Mouse (Mus musculus): ENCODE results near the gene Ift20.
"Not testable (repeated sequence)": the region's sequence is repeated elsewhere in the genome, so short reads cannot be mapped to it uniquely, and the experiment has no call there.

The Ift20 gene

DNA sequence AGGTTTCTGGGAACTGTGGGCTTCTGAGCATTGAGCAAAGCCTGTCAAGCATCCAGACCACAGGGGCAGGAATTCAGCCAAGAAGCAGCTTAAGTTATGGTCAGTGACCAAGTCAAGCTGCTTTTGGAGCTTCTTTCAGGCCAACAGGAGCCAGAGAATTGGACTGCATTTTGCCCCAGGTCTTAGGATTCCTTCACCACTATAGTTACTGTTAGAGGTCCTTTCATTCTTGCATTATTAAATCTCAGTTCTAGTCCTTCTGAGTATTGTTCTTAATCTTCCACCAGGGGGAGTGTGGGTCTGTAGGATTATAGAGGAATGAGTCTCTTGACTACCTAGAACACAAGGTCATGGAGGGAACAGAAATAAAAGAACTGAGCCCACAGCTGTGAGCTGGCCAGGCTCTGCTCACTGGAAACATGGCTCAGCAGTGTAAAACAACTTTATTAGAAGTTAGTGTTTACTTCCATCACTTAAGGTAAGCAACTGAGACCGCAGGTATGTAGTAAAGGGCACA lies 13.6 kb upstream of the Ift20 start:
- DNase-seq (ENCODE audit: extremely low spot score, low spot score) = no peak

DNA sequence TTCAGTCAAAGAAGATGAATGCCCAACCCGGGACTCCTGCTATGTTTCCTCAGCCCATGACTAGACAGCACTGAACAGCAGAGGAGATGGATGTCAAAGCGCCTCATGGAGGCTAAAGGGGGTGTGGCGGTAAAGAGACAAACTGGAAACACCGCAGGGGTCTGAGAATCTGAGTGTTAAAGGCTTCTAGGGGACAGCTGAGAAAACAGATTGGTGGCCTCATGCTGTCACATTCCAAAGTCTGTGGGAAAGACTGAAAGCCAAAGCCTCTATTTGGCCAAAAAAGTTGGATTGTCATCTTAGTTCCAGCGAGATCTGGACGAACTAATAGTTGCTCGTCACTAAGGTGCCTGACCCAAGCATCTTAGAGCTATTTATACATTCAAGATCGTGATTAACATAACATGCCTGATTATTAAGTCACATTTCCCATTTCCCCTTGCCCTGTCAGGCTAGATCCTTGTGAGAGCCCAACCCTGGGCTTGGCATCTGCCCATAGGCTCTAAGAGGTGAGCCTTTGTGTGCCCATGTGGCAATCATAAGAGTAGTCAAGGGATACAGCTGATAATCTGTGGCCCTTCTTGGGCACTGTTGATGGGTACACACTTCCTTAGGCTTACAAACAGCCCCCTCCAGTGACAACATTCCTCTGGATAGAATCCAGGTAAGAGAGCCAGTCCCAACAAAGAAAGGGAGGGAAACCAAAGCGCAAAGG lies 12.8 kb upstream of the Ift20 start:
- no peak for DNase-seq (ENCODE audit: extremely low spot score, low spot score)

DNA sequence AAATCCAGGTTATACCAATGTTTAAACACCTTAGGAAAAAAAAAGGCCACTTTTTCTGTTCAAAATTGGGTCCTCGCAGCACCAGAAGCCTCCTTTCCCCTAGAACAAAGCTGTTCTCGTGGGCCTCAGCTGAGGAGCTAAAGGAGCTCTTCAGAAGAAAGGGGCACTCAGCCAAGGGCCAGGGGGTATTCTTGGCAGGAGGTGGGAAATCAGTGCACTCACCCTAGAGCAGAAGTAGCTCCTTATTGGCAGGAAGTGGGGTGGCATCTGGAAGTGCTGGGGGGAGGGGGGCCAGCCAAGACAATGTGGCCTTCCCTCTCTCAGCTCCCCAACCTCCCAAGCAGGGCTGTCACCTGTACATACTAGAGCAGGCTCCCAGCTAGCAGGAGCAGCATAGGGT lies 11.3 kb upstream of the Ift20 start:
- no peak for DNase-seq (ENCODE audit: extremely low spot score, low spot score)

DNA sequence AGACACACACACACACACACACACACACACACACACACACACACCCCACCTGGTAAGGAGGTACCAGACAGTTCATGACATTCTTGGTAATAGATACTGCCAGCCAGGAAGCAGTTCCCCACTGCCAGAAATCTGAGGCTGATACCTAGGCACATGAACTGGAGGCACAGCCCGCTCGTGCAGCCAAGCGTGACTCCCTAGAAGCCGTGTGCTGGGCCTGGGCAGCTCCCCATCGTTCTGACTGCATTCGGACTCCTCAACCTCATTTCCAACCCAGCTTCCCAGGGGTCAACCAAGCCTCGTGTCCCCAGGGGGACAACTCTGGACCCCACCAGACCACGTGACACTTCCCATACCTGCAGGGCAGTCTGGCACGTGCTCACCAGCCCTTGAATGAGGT lies 7.4 kb upstream of the Ift20 start:
- DNase-seq (ENCODE audit: extremely low spot score, low spot score) = no peak

DNA sequence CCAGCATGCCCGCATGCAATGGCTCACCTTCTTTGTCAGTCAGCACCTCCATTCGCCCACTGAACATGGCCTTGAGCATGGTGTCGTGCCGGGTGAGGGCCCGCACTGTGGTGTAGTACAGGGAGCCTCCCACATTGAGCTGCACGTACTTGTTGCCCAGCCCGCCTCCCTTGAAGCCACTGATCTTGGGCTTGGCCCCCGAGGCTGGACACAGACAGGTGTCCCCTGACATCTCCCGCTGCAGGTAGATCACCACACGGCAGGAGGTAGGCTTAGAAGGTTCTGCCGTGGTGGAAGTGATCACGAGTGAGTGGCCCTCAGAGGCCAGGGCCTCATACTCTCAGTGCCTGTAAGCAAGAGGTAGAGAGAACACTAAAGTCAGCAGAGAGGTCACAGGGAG lies 6.2 kb upstream of the Ift20 start:
- no peak for DNase-seq (ENCODE audit: extremely low spot score, low spot score)

DNA sequence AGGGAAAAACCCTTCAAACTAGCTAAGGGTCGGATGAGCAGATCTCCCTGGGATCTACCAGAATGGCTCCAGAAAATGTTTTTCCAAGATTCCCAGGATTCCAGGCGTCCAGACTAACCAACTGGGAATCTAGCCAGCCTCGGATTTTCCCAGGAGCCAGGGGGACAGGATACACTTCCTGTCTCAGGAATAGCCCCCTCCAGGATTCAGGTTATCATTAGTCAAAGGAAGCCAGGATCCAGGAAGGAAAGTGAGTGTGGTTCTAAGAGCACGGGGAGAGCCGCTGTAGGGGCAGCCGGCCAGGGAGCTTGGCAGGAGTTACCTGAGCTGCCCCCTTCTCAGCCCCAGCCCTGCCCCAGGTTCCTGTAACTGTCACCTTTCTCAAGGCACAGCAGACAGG lies 5.1 kb upstream of the Ift20 start:
- no peak for DNase-seq (ENCODE audit: extremely low spot score, low spot score)

DNA sequence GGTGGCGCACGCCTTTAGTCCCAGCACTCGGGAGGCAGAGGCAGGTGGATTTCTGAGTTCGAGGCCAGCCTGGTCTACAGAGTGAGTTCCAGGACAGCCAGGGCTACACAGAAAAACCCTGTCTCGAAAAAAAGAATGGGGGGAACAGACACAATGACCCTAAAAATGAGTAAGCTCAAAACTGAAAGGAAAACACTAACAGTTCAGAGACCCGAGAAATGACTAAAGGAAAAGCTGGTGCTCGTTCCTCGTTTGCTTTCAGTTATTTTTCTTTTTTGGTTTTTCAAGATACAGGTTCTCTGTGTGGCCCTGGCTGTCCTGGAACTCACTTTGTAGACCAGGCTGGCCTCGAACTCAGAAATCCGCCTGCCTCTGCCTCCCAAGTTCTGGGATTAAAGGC lies 4.6 kb upstream of the Ift20 start:
- DNase-seq (ENCODE audit: extremely low spot score, low spot score) = not testable (repeated sequence)

DNA sequence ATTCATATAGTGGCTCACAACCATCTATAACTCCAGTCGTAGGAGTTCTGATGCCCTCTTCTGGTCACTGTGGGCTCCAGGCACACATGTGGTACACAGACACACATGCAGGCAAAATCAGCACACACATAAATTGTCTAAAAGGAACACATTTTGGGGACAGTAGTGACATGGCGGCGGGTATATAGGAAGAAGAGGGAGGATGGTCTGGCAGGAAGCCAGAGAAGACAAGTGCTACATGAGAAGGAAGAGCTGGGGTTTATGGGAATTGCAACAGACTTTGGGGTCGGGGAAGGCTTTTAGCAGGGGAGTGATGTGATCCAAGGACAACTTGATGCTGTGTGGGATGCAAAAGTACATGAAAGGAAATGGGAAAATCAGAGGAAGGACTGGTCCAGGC lies 1.6 kb upstream of the Ift20 start:
- DNase-seq (ENCODE audit: extremely low spot score, low spot score) = no peak

DNA sequence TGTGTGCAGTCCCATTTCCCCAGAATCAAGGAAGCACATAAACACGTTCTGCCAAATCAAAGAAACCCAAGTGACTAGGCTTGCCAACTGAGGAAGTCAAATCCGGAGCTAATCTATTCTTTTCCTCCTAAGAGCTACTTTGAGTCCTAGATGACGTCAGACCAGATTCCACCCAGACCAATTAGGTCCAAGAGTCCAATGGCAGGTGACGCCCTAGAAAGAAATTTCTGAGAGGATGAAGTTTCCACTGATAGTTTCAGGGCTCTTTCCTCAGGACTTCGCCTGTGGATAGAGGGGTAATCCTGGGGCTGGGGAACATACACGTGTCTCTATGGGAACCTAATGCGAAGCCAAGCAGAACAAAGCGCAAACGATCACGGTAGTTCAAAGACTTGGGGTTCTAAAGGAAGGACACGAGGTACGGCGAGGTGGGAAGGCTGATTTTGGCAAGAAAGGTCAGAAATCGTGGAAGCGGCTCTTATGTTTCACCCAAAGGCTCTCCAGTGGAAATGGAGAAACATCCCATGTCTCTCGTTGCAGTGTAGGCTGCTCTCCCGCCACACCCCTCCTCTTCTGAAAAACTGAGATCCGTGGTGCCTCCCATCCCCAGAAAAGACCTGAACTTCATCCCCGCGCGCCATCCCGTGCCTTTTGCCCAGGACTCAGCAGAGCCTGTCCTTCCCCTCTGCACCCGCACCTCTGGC lies 633 bp upstream of the Ift20 start:
- DNase-seq (ENCODE audit: extremely low spot score, low spot score) = no peak

DNA sequence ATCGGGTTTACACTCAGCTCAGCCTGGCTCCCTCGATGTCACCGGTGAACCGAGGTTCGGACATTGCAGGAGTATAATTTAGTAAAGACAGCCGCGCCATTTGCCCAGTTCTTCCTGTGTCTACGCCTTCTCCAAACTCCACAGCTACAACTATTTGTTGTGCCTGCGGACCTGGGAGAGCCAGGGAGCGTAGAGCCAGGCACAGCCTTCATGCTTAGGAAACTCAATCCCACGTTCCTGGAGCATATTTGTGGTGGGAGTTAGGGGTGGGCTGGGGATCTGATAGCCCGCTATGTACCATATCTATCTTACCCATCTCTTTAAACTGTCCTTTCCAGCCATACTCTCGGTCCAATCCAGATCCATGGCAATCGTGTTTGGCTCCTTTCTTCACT lies 526 bp downstream of the Ift20 start:
- no peak for DNase-seq (ENCODE audit: extremely low spot score, low spot score)

DNA sequence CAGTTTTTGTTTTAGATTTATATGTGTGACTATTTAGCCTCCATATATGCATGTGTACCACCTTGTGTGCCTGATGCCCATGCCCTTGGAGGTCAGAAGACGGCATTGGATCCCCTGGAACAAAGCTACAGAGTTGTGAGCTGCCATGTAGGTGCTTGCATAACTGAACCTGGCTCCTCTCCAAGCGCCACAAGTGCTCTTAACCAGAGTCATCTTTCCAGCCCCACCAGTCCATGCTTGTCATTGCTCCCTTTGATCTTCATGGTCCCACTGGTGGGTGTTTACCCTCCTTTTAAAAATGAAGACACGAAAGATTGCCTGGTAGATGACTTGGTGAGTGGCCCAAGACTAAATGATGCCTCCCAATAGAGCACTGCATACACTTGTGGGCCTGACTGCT lies 4.2 kb downstream of the Ift20 start:
- no peak for DNase-seq (ENCODE audit: extremely low spot score, low spot score)

DNA sequence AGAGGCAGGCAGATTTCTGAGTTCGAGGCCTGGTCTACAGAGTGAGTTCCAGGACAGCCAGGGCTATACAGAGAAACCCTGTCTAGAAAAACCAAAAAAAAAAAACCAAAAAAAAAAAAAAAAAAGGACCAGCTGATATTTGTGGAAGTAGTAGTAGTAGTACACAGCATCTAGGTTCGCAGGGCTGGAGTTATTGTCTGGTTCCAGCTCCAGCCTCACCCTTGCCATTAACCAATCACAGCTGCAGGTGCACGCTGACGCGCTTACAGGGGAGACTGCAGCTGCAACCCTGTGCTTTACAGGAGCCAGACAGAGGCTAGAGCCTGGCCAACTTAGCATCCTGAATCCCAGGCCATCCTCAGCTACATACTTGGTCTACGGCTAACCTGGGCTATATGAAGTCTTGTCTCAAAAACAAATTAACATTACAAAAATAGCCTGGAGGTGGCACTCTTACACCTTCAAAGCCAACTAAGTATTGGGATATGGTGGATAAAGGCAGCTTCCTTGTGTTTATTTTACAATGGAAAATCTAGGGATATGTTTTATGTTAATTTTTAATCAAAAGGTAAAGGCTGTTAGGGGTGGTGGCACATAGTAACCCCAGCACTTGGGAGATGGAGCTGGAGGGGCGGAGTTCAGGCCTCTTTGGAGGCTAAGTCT lies 8.4 kb downstream of the Ift20 start:
- no peak for DNase-seq (ENCODE audit: extremely low spot score, low spot score)

DNA sequence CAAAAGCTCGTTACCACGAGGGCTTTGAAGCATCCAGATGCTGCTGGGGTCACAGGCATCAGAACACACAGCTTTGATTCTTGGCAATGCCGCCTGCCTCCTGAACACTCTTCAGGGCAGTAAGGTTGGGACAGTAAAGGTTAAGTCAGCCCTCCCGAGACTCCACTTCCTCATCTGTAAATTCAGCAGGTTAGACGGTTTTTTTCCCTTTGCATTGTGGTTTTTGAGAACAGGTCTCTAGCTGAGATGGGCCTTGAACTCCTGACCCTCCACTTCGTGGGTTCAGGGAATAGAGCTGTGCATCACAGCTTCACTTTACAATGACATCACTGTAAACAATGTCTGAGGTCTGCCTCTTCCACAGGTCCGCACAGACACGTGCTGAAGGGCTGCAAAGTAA lies 9.0 kb downstream of the Ift20 start:
- DNase-seq (ENCODE audit: extremely low spot score, low spot score) = no peak

DNA sequence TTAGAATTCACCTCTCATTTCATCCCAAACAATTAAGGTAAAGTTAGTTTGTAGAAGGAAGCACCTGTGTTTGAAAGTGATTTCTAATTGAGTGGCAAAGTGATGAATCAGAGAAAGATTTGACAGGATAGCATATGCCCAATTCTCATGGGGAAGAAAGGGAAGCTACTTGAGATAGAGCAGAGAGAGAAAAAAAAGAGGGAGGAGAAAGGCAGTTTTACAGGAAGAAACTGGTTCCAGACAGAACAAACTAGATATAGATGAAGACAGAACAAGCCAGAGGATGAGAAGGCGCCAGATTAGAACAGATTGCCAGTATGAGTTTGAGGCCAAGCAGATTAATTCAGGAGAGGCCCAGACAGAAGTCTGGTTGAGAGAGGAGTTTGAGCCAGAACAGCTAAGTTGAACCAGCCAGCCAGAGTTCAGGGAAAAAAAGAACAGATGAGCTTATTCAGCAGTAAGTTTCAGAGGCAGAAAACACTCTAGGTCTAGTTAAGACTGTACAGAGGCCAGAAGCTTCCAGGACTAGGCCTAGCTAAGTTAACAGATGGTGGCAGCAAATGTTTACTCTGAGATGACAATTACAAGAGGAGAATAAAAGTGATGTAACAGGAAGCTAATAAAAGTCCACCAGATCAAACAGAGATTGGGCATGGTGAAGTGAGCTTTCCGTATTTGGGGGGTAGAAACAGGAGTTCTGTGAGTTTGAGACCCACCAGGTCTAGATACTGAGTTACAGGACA lies 11.7 kb downstream of the Ift20 start:
- no peak for DNase-seq (ENCODE audit: extremely low spot score, low spot score)

DNA sequence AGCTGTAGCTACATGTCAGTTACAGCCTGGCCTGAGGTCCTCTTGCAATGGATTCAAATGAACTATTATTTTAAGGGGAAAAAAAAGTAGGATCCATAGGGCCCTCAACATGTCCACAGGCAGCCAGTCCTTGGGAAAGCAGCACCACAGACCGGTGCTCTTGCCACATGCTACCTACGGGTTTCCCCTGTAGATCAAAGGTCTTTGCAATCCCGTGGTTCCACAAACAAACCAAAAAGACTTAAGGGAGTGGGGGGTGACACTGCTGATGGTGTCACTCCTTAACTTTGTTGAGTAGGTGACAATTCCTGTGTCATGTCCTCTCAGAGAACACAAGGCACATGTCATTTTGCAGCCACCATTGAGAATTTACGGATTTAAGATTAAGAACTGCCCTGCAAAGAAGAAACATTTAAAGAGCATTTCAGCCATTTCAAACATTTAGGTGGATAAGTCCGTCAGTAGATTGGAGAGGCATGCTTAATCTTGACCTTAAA lies 13.4 kb downstream of the Ift20 start:
- DNase-seq (ENCODE audit: extremely low spot score, low spot score) = no peak

DNA sequence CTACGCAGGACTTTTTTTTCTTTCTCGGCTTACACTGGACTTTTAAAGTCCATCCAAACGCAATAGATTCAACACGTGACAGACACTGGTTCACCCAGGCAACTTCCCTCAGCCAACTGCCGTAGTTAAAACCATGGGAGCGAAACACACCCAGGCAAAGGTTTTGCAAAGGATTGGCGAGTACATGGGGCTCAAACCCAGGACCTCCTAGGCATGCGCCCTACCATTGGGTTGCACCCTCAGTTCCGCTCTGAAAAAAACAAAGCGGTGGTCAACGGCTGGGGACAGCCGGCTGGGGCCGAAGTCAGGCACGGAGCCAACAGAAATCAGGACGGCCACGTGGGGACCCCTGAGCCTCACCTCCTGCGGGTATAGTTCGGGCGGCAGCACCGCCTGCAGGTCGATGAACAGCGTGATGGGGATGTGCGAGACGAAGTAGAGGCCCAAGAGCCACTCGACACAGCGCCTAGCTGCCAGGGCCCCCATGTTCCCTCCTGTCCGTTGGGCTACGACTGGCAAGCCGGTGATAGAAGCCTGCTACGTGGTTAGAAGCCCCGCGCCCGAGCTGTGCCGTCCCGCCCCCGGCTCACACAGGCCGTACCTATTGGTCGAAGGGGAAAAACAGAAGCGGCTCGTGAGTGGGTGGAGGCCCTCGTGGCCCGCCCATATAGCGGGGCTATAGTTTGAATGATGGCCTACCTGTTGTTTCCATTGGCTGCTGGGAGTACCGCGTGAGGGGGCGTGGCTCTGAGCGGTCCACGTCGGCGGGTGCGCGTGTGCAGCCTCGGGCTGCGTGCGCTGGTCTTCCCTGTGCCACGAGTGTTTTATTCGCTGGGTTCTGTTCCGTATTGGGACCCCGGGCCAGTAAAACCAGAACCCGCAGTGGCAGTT lies 14.3 kb downstream of the Ift20 start, which contains the start of gene Tmem97:
Tmem97 (minus strand) TSS at position 610 of the 891 bp plus-strand sequence.
- peak; percentile 94 for DNase-seq (ENCODE audit: extremely low spot score, low spot score)

DNA sequence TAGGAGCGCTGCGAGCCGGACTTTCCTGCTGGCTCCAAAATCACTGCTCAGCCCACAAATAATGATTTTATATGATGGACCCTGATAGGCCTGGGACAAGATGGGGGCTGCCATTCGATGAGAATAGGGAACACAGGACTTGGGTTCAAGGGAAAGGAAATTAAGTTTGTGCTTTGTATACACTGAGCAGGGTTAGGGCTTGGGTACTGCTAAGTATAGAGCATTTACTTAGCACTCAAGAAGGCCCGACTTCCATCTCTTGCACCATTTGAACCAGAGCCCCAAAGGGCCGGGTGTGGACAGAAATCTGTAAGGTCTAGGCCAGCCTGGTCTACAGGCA lies 14.9 kb downstream of the Ift20 start:
- DNase-seq (ENCODE audit: extremely low spot score, low spot score) = peak; percentile 30

DNA sequence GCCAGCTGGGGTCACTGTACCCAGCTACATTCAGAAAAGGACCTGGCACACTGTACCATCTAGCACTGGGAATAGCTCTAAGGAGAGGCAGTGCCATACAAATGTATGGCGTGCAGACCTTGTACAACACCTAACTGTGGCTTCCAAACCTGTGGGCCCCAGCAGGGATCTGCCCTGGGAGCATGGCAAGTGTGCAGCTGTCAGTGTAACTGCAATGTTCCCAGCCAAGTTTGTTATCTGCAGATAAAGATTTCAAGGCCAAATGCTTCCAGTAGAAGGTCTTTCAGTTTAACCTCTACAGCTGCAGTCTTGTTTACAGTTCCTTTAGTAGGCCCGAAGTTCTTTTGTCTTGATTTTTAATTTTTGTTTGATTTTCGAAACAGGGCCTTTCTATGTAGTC lies 19.5 kb downstream of the Ift20 start:
- DNase-seq (ENCODE audit: extremely low spot score, low spot score) = no peak

DNA sequence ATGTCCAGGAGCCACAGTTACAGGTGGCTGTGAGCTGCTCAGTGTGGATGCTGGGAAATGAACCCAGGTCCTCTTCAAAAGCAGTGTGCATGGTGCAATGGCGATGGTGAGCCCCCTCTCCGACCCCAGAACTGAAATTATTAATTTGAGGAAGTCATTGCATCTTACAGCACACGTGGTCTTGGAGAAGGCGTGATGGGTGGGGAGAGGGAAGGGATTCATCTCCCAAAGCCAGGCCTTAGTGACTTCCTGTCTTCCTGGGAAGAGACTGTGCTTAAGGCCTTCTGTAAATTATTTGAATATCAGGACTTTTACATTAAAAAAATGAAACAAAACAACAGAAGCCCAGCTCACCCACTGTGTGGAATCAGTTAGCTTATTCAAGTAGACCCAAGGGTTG lies 19.9 kb downstream of the Ift20 start:
- DNase-seq (ENCODE audit: extremely low spot score, low spot score) = no peak

DNA sequence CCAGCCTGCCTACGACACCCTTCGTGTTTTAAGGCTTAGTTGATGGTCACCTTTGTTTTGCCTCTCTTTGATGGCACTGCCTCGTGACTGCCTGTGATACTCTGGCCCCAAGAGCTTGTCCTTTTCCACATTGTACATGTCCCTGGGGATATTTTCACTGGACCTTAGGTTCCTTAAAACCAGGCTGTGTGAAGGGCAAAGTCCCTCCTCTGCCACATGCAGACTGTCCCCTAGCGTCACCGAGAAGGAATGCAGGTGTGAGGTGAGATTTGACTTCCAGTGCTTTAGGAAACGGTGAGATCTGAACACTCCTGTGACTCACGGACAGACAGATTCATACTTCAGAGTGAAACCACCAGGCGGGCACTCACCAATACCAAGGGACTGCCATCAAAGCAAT lies 21.1 kb downstream of the Ift20 start:
- no peak for DNase-seq (ENCODE audit: extremely low spot score, low spot score)

DNA sequence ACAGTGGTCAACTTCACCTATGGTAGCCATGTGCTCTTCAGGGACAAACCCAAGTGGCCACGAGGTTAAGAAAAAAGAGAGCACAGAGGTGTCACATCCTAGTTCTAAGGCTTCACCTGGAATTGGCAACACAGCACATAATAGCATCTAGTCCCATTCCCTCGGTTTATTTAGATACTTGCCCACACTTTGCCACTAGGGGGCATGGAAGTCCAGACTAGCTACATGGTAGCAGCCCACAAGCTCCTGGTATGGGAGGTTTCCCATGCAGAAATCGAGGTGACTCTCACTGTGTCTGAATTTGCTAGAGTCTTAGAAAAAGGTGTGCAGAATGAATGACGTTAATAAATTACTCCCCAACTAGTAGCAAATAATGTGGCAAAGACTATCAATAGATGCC lies 24.3 kb downstream of the Ift20 start:
- peak; percentile 46 for DNase-seq (ENCODE audit: extremely low spot score, low spot score)
